Mouse (Mus musculus) lung, postnatal 0 days (tissue): ENCODE measurements at regions not wholly inside any gene's neighbourhood (a gene's known extent, or its start where the extent isn't known, plus 50 kb on each side); places are given as distances from the start of the nearest gene placed in this dataset.

Experiments used
- CTCF ChIP-seq: IDR thresholded peaks from 2 replicates; pipeline ENCODE4 v1.5.1; 2016; ENCODE audit warnings: antibody characterized with exemption, mild to moderate bottlenecking
- EP300 ChIP-seq: IDR thresholded peaks from 2 replicates; pipeline ENCODE4 v1.6.1; 2016; ENCODE audit warnings: antibody characterized with exemption, mild to moderate bottlenecking, control low read depth

GRCm38 (mm10) chr19:59653631-59654367 is 195.6 kb downstream of the Emx2 start:
- TF ChIP-seq CTCF (no peak), EP300 (no peak)
